Mouse (Mus musculus) retina, postnatal 7 days (tissue): ENCODE data around the gene Idh3g.

Source experiments
- DNase-seq: peaks from one replicate; pipeline ENCODE4 v3.0.0-alpha.2; 2012; ENCODE audit warnings: low read depth, low spot score

The Idh3g gene

DNA sequence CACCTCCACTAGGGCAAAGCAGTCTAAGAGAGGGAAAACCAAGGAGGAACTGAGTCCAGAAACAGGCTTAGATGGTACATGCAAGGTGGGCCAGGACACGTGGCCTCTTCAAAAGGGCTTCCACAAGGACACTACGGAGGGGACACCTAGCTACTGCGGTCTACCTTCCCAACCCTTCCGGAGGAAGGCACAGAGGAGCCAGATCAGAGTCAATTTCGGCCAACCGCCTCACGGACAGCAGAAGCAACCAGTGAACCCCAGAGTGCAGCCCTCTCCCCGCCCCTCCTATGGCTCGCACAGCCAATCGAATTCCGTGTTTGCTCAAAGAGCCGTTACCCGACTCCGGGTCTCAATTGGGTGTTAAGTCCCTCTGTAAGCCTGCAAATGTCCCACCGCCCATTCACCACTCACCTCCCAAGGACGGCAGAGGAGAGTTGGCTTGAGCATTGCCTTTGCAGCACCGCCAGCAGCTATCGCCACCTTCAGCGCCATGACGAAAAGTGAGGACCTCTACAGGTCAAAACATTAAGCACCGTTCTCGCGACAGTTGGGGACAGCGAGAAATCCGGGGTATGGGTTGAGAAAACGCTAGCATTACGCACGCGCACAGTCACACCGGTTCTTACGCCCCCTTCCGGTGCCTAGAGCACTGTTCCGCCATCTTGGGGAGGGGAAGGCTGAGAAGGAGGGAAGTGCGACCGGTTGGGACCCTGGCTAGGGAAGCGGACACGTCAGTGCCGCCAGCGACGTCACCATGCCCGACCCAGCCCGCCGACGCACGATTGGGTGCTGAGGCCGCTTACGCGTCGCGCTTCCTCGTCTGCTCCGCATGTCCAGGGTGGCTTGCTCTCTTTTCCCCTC is at the start of gene Idh3g, which contains the start of gene Ssr4:
Idh3g (minus strand) TSS at position 534 of the 861 bp plus-strand sequence.
Ssr4 (plus strand) TSS at position 665 of the 861 bp plus-strand sequence.
- peak; percentile 91 for DNase-seq

DNA sequence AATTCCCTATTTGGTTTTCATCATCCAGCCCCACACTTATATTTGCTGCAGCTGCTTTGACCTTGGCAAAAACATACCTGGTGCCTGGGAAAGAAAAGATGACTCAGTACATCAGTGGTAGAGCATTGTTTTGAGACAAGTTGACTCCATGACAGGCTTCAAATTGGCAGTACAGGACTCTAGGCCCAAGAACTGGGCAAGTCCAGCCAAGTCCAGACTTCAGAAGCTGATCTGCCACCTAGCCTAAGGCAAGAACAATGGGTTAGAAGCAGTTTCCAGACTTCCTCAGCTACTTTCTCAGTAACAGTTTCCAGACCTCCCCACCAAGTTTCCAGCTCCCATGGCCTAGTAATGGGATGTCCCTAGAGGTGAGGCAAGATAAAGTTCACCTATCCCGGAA is 49.0 kb upstream of the Idh3g start:
- DNase-seq = no peak

DNA sequence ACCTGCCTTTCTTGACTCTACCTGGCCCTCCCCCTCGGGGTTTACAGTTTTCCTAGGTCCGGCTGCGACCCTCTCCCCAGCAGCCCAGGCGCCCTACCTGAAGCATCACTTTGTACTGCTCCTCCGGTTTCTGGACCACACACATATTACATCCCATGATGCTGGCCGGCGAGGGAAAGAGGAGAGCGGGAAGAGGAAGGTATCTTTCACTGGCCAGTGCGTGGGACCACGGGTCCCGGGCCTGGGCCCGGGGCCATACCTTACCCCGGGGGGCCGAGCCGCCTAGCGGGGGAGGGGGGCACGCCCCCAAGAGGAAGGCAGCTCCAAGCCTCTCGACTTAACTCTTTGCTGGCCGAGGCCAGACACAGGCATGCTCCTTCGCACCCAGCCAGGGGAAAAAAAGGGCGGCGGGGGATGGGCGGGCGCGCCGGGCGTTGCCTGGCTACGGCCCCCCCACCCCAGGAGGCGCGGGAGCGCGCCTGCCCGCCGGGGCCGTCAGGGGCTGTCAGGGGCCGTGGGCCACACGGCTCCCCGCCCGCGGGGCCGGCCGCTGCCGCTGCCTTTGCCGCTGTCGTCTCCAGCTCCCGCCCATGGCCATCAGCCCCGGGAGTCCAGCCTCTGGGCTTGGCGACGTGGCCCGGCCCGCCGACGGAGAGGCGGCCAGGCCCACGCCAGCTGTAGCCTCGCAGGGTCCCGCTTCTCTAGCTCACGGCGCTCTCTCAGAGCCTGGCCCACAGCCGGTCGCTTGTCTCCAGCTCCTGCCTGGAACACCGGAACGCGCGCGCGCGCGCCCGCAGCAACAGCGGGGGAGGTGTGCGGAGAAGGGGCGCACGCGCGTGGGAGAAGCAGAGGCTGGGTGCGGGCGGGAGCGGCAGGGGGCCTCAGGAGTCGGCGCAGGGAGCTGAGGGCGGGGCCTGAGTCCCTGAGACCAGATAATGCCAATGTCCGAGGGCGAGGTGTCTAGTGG is 37.8 kb upstream of the Idh3g start, which contains the start of gene Pdzd4:
Pdzd4 (minus strand) TSS at position 785 of the 967 bp plus-strand sequence.
- peak; percentile 69 for DNase-seq

DNA sequence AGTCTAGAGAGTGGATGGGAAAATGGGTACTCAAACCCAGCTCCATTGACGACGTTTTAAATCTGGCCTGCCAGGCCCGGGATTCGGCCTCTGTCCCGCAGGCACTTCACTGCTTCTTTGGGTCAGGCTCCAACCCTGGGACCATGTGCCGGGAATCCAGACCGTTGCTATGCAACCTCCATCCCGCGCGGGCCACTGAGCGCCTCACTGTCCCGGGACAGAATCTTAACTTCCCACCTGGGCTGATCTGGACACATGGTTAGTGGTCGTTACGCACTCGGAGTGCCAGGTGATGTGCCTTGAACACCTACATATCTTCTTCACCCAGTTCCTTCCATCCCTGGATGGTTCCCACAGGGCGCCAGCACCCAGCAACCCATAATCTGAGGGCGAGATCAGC is 37.0 kb upstream of the Idh3g start:
- no peak for DNase-seq

DNA sequence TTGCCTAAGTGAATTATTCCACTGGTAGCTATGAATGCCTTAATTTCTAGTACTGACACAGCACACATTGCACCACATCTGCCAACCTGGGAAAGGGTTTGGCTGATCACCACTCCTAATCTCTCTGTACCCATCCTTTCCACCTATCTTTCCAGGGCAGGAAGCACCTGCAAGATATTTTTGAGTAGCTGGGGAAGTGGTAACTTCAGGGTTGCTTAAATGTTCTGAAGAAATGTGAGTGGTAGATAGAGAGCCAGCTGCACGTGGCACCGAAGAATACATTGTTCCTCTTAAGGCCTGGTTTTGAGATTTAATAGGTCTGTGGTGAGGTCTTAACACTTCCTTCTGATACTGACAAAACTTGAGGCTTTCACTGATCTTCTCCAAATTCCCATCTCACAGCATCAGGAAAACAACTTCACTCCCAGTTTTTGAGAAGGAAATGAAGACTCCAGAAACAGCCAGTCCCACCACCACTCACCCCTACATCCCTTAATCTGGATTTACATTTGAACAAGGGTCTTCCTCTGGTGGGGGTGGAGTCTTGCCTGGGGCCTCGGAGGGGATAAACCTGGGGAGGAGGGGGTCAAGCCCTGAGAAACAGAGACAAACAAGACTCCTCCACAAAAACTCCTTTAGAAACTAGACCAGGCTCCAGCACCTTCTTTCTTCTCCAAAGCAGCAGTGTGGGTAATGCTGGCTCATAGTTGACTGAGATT is 30.1 kb upstream of the Idh3g start:
- DNase-seq = no peak

DNA sequence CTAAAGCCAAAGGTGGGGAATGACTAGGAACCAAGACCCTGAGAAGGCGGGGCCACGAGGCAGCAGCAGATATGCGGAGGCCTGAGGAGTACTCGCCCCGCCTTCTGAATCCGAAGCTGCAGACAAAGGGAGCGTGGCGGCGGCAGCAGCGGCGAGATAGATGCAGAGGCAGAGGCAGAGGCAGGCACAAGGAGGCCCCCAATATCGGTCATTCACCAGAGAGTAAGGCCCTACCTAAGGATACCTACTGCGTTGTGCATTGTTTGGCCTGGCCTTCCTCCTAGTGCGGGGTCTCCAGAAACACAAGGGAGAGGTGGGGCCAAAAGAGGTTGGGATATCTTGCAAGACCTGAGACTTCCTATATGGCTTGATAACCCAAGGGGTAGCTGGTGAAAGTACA is 28.4 kb upstream of the Idh3g start:
- no peak for DNase-seq

DNA sequence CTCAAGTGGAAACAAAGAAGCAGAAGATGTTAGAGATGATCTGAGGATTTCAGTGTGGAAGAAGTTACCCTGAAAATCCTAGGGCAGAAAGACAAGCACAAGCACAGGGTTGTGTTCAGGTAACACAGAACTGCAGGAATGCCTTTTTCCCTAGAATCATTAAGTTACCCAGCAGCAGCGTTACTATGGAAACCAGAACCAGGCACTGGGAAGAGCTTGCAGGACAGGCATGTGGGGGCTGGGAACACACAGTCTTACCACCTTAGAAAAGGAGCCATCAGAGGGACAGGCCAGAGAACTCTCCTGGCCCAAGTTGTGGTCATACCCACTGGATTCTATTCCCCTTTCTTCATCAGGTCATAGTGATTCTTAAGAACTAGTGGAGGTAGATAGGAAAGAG is 19.1 kb upstream of the Idh3g start:
- DNase-seq = no peak

DNA sequence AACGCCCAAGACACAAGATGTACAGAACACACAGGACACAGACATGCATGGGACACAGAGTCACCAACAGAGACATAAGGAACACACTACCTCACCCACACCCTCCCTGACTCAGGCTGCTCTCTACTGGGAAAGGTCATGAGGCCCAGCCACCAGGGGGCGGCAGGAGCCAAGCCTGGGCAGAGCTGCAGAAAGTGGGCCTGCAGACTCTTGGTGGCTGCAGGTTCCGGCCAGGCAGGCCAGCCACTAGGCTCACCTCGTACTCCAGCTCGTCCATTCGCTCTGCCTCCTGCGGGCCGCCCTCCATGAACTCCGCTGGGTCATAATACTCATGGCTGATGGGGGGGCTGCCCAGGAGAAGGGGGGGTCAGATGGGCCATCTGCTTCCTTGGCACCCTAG is 11.8 kb upstream of the Idh3g start:
- peak; percentile 38 for DNase-seq

DNA sequence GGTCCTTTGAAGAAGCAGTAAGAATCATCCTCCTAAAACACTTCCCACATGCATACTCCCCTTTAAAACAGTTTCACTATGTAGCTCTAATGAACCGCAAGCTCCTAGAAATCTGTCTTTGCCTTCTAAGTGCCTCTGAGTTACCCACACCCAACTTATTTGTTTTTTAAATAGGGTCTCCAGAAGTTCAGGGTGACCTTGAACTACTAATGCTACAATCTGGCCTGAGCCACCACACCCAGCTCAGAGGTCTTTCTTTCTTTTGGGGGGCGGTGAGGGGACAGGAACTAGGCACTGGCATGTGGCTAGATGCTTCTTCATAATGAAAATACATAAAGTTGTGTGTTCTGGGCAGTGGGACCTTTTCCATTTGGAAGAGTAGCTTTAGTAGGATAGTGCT is 10.8 kb upstream of the Idh3g start:
- no peak for DNase-seq

DNA sequence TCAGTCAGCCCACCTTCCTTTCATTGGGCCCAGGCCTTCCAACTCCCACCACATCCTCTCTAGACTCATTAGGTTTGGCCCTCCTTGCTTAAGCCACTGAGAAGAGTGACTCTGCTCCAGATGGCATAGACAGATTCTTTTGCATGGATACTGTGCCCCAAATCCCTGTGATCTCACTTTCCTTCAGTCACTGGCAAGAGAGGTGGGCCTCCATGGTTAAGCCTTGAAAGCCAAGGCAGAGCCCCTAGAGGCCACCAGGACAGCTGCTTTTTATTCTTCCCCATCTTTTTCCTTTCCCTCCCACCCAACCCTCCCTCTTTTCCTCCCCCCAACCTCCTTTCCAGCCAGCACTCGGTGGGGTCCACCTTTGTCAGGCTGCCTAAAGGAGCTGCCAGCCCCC is 6.8 kb upstream of the Idh3g start:
- no peak for DNase-seq

DNA sequence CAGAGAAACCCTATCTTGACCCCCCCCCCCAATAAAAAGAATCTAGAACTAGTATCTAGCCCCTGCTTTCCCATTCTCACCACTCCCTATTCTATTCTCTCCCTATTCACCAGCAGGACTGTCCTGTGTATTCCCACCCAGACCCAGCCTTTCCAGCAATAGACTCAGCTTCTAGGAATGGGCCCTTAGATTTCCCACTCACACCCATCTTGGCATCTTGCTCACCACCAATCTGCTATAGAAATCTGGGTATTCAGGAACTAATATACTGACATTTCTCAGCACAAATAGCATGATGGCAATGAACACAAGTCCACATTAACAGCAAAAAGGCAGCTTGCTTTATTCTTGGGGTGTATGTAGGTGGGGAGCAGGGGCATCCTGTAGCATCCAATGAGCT is 6.3 kb upstream of the Idh3g start:
- DNase-seq = no peak

DNA sequence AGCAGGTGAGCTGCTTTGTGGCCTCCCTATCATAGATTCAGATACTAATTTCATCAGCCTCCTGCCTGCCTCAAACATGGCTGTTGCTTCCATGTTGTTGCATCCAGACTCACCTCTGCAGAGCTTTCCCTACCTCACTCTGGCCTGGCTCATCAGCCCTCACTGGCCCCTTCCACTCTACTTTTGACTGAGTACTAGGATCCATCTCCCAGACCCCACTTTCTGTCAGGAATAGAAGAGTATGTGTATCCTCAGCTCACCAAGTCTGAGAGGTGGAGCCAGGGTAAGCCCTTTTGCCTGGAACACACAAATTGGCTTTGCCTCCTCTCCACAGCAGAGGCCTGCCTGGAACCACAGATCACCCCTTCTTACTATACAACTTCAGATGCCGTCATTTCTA is 1.8 kb upstream of the Idh3g start:
- no peak for DNase-seq

DNA sequence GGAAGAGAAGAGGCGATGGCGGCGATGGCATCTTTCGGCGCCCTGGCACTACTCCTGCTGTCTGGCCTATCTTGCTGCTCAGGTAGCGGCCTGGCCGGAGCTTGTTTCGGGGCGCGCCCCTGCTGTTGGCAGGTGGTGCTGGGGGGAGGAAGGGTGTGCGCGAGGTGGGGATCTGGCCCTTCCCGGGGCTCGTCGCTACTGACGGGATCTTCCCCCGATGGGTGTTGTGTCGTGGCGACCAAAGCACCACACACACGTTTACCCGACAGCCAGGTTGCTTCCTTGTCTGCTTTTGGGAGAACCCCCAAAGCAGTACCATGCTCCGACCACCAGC is 495 bp upstream of the Idh3g start:
- DNase-seq = no peak

DNA sequence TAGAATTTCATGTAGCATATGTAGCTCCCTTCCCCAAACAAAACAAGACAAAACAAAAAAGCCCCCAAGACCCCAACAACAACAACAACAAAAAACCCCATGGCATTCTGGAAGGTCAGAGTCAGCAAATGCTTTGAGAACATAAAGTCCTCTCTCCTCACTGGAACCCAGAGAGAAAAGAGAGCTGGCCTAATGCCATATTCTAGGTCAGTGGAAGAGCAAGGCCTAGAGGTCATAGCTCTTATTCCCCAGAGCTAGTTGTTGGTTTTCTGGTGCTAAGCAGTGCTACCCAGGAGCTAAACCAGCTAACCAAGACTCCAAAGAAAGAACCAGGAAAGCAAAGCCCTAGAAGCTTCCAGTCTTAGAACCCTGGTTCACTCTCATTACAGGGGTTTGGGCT is 1.0 kb downstream of the Idh3g start:
- DNase-seq = no peak

DNA sequence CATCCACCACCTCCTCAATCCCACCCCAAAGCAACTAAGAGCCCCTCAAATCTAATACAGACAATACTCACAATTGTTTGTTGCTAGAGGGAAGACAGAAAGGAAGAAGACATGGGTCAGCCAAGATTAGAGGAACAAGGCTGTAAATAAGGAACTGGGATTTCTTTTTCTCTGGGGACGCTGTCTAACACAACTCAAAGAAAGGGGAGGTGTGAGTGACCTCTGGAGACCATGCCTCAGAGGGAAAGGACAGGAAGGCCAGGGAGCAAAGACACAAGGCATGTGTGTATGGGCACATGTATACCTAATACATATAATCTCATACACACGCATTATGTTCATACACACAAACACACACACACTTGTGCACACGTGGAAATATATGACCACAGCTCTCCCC is 4.5 kb downstream of the Idh3g start:
- DNase-seq = no peak

DNA sequence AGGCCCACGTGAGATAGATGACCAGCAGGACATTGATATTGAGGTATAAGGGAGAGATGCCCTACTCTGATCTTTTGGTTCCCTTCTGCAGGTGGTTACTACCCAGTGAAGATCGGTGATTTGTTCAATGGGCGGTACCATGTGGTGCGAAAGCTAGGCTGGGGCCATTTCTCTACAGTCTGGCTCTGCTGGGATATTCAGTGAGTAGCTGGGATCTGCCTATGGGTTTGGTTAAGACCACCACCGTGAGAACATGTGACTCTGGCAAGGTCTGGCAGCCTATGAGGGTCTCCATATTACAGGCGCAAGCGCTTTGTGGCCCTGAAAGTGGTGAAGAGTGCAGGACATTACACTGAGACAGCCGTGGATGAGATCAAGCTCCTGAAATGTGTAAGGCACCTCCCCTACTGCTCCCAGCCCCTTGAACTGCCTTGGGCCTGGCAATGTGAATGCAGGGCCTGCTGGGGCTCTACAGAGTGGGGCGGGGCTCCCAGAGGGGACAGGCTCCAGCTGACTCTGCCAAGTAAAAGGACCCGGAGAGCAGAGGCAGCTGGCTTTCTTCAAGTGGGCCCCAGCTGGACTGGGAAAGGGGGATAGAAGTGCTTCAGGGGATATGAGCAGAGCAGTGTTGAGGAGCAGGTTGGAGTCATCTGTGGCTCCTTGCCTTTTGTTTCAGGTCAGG is 11.8 kb downstream of the Idh3g start:
- no peak for DNase-seq

DNA sequence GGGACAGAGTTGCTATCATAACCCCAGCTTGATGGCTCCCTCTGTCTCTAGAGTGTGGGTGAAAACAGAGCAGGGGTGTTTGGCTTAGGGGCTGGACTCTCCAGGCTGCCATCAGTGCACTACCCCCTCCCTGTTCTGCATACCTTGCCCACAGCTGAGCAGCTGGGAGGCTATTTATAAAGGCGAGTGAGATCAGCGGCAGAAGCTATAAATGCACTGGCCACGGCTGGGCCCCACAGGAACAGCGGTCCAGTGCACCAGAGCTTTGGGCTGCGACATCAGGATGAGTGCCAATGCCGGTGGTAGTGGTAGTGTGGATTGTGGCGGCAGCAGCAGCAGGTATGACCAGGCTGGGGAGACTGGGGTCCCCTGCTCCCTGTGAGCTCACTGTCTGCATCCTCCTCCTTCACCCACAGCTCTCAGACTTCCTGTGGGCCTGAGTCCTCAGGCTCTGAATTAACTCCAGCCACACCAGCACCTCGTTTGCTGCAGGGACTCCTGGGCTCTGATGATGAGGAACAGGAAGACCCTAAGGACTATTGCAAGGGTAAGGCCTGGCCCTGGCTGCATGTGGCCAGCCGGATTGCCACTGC is 12.4 kb downstream of the Idh3g start, which contains the start of gene Srpk3:
Srpk3 (plus strand) TSS at position 238 of the 593 bp plus-strand sequence.
- DNase-seq = no peak

DNA sequence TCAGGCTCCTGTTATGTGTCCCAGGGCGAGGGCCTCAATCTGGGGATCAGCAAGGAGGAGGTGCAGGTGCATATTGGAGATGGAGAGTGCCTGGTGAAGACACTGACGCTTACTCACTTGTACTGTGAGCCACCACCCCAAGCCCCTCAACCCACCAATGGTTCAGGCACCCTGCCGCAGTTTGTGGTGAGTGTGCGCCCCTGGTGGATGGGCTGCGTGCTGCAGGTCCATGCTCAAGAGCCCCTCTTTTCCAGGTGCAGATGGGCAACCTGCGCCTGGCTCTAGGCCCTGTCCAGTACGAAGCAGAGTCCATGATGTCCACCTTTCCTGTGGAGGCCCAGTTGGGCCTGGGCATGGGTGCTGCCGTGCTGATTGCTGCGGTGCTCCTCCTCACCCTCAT is 19.4 kb downstream of the Idh3g start:
- no peak for DNase-seq

DNA sequence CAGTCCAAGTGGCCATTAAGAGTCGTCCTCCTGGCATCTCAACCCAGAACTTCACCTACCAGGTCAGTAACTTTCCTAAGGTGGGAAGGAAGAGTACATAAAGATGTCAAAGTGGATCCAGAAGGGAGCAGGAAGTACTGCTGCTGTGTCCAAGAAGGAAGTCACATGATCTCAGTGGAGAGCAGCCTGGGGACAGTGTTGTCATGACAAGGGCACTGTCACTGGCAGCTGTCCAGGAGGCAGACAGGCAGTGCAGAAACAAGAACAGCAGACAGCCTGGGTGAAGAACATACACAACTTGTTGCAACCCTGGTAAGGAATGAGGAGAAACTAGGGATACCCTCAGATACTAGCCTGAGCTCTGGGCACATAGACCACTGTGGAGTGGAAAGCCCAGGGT is 21.4 kb downstream of the Idh3g start:
- DNase-seq = no peak

DNA sequence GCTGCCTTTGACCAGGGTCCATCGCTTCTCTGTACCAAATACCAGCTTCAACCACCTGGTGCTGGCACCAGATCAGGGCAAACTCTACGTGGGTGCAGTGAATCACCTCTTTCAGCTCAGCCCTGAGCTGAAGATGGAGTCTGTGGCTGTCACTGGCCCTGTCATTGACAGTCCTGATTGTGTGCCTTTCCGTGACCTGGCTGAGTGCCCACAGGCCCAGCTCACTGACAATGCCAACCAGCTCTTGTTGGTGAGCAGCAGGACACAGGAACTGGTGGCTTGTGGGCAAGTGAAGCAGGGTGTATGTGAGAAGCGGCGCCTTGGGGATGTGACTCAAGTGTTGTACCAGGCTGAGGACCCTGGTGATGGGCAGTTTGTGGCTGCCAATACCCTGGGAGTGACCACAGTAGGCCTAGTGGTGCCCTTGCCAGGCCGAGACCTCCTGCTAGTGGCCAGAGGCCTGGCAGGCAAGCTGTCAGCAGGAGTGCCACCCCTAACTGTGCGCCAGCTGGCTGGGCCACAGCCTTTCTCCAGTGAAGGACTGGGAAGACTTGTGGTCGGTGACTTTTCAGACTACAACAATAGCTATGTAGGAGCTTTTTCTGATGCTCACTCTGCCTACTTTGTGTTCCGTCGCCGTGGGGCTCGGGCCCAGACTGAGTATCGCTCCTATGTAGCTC is 27.9 kb downstream of the Idh3g start:
- DNase-seq = no peak
